Mouse (Mus musculus) urinary bladder, postnatal 36 days (tissue): ENCODE results near the gene Pak1.
"Not testable (repeated sequence)": the region's sequence is repeated elsewhere in the genome, so short reads cannot be mapped to it uniquely, and the experiment has no call there.

Experiments
- DNase-seq, 2 experiments: peaks; one replicate each; pipeline ENCODE4 v3.0.0; 2022; ENCODE audit warnings: low spot score in 2 of 2, mixed read lengths in 1 of 2

Gene Pak1

DNA sequence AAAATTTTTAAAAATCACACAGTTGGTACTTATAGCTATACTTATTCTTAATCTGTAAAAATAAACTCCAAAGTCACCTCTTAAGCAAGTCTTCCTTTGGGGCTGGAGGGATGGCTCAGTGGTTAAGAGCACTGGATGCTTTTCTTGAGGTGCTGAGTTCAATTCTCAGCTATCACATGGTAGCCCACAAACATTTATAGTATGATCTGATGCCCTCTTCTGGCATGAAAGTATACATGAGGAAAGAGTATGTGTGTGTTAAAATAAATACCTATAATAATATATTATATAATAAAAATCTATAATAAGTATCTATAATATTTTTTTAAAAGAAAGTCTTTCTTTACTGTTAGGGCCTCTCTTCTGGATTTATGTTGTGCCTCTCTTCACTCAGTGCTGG is 58.2 kb downstream of the Pak1 start:
- no peak for DNase-seq

DNA sequence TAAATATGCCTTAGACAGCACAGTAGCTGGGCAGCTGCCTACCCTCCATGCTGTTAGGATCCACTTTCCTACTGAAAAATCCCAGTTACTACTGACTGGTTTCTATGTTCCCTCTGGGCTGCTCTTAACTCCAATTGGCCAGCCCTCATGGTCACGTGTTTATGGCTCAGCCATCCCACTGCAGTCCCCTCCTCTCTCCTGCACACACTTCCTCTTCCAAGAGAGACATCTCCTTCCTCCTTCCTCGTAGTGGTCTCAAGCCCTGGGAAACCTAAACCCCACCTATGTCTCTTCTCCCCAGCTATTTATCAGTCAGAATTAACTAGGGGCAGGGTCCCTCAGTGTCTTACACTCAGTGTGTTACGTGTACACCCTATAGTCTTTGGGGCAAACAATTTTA is 61.2 kb downstream of the Pak1 start:
- DNase-seq: not testable (repeated sequence)

DNA sequence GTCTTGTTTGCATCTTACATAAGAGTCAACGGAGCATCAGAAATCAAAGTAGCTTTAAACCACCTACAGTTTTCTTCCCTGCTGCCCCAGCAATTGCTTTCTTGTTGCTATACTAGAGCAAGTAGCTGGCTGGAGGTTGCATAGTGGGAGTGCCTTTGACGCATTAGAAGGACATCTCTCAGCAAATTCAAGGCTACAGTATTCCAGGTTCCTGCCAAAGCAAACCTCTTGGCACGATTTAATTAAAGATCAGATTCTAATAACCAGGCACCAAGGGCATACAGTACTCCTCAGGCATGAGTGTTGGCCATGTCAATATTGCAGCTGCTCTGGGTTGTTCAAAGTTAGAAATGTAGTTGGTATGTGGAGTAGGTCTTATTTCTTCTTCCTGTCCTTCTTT is 62.0 kb downstream of the Pak1 start:
- DNase-seq: no peak

DNA sequence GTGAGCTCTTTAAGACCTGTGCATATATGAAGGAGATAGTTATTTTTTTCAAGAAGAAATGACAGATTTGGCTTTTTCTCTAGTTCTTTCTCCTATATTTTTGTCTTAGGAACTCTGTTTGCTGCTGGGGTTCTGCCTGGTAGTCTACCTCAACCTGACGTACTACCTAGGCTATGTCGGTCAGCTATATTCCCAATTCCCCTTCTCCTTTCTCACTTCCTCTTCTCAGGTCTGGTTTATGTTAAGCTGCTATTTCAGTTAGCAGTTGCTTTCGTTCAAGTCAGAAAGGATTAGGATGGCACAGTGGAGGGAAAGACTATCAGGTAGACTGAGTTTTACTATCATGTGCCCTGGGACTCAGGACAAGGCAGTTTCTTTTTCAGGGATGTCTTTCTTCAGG is 75.2 kb downstream of the Pak1 start:
- DNase-seq: no peak

DNA sequence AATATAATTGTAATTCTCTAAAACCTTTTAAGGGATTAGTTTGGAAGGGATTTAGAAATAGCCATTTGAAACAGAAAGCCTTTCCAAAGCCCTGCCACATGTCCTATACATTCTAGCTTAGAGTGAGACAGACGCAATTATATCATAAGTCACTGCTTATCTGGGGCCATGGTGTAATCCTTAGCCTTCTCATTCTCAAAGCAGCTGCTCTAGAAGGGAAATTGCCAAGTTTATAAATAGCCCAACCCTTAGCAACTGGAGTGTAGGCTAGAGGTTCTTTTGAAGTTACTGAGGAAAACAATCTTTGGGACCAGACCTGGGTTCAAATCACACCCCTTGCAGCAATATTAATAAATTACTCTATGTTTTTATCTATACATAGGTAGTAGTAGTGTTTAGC is 76.2 kb downstream of the Pak1 start:
- no peak for DNase-seq

DNA sequence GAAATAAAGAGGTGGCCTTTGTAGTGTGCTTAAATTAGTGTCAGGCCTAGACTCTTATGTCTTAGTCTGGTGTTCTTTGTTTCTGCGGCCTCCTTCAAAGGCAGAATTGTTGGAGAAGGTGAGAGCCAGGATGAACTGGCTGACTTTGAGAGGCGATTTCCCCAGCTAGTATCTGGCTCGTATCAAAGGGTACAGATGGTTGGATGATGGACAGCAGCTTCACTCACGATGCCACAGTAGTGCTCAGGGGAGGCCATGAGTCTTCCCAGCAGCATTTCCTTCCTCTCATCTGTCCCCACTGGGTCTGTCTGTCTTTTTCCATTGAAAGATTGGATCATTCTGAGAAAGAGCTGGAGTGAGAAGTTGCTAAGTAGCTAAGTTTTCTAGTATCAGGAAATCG is 79.5 kb downstream of the Pak1 start:
- DNase-seq: no peak

DNA sequence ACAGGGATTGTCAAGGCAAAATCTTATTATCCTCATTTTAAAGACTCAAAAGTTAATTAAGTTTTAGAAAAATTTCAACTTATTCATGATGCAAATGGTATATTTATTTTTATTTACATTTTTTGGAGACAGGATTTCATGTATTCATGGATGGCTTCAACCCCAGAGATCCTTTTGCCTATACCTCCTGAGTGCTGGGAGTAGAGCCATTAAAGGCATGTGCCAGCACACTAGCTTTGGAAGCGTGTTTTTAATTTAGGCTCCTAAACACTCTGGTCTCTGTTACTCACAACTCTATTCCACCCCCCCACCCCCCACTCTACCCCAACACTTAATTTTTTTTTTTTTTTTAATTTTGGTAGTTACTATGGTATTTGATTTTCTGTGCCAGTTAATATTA is 80.4 kb downstream of the Pak1 start:
- DNase-seq: no peak

DNA sequence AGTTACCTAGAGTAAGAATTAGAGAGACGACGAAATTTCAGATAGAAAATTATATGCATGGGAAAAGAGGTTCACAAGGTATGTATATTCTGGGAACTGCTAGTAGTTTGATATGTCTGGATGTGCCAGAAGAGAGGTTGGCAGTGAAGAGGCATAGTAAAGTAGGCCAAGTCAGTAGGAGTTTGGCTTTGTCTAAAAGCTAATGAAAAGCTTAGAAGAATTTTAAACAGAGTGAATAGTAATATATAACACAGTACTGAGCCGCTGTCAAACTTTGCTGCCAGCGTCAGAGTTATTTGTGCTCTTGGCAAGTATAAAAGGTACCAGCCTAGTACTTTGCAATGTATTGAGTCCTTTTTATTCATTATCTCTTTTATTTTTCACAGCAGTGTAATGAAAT is 84.1 kb downstream of the Pak1 start:
- no peak for DNase-seq

DNA sequence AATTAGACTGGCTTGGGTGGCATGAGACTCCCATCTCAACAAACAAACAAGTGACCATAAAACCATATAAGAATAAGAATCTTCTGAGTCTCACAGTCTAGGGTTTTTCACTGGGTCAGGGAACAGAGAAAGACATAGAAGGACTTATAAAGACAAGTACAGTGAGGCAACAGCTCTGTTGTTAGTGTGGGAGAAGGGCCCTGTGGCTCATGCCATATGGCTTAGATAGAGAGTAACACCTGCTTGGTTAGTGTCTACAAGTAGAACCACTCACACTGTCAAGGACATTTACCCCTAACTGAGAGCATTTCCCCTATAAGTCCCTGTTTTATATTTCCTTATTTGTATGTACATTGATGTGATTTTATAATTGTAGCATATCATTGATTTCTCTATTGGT is 85.0 kb downstream of the Pak1 start:
- DNase-seq: no peak

DNA sequence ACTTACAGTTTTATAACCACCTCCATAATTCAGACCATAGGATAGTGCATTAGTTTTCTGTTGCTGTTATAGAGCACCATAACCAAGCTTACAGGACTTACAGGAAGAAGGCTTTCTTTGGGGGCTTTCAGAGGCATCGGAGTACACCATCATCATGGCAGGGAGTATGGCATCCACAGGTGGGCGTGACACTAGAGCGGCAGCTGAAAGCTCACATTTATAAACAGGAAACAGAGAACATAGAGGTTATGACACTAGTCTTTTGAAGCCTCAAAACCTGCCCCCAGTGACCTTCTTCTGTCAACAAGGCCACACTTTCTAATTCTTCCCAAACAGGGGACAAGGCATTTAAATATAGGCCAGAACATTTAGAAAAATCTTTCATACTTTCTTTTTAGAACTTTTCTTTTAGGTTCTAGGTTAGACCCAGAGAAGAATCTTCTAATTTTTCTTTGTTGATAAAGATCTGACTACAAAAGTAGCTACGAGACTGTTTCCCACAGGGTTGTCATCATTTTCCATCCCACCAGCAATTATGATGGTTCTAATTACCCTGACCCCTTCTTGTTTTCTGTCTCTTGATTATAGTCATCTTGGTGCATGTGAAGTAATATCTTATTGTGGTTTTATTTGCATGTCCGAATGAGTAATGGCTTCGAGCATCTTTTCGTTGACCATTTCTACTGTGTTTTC is 89.7 kb downstream of the Pak1 start:
- no peak for DNase-seq

DNA sequence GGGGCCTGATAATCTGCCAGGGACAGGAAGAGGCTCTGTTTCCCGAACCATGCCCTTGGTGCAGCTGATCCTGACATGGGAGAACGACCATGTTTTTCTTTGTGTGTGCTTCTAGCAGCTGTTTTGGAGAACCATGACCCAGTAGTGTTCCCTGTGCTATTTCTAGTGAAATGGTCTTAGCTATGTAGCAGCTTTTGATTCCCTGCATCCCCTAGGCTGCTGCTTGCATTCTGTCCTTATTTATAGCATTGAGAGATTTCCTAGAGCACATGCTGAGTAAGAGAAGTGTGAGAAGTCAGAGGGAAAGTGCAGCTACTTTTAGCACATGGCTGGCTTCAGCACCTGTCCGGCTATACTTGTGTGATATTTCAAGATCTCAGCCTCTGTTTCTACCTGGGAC is 123.3 kb downstream of the Pak1 start:
- no peak for DNase-seq

DNA sequence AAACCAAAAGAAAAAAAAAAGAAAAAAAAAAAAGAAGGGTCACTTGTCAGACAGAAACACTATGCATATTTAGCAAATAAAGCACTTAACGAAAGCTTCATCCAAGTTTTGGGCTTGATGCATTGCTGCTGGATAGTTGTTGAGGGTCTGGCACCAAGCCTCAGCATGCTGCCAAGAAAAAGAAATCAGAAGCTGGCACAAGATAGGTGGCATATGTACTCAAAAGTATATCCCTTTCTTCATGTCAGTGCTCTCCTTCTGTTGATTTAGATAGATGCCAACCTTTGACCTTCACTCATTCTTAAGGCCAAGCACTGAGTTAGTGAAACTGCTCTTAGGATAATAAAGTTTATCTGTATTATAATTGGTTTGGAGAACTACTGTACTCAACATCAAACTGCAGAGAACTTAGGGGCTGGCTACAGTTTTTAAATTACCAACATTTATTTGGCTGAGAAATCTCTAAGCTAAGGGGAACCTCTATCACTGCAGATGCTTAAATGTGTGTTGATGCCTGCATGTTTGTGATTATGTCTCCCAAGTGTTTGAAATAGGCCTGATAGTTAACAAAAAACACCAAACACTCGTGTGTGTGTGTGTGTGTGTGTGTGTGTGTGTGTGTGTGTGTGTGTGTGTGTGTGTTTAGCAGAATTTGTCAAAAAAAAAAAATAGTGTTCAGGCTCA is 126.6 kb downstream of the Pak1 start:
- no peak for DNase-seq

DNA sequence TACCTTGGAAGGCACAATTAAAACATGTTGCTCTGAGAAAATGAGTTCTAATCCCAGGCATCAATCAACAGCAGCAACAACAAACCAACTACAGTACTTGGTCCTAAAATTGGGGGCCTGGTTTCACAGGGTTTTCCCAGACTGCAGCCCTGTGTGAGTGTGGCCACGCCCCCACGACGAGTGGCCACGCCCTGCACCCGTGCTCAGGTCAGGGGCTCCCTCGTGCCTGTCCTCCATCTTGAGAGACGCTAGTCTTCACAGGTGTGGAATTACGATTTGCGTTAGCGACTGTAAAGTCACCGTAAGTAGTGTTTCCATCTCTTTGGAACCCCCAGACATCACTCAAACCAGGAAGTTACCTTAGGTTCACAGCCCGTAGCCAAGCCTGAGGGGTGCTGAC is 131.4 kb downstream of the Pak1 start, which contains the start of gene Gdpd4:
Gene Gdpd4 (plus strand): TSS at position 214 of the 400 bp plus-strand sequence.
- DNase-seq: no peak

DNA sequence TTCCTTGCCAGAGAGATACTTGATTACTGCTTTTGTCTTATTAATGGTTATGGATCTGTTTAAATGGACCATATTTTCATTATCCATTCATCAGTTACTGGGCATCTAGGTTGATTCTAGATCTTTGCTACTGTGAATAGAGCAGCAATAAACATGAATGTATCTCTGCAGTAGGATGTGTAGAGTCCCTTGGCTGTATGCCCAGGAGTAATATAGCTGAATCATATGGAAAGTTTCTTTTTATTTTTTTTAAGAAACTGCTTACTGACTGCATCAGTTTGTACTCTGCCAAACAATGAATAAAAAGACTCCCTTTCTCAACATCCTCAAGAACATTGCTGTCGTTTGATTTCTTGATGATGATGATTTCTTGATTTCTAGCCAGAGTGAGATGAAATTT is 137.5 kb downstream of the Pak1 start:
- no peak for DNase-seq

DNA sequence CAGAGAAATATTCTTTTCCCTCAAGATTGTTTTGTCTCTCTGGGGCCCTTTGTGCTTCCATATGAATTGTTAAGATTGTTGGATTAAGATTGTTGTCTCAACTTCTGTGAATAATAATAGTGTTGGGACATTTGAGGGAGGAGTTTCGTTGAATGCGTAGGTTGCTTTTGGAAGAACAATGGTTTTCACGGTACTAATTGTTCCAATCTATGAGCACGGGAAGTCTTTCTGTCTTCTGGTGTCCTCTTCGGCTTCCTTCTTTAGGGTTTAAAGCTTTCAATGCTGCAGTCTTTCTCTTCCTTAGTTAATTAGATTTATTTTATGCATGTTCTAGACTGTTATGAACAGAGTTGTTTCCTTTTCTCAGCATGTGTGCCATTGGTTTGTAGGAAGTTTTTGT is 138.6 kb downstream of the Pak1 start:
- DNase-seq: no peak

DNA sequence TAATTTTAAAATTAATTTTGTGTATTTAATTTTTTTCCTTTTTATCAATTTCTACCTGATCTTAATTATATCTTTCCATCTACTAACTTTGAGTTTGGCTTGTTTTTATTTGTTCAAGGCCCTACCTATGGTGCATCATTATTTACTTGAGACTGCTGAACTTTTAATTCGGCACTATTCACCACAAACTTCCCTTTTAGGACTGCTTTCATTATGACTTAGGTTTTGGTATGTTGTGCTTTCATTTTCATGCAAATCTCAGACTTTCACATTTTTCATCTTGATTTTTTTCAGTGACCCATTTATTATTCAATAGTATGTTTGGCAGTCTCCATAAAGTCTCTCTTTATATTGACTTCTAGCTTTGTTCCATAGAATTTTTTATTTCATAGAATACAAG is 156.1 kb downstream of the Pak1 start:
- no peak for DNase-seq
